Mouse (Mus musculus) embryonic fibroblast, embryonic 13.5 days (primary cell): ENCODE measurements around the gene Opn4.

Source experiments
- CTCF ChIP-seq: IDR thresholded peaks from 2 replicates; pipeline ENCODE4 v1.5.1; 2011; ENCODE audit warnings: mild to moderate bottlenecking, control low read depth, low read length, moderate library complexity, borderline replicate concordance; ENCODE audit not compliant: insufficient read depth
- POLR2A ChIP-seq: IDR thresholded peaks from 2 replicates; pipeline ENCODE4 v1.6.1; 2011; ENCODE audit warnings: low read depth, mild to moderate bottlenecking, control low read depth, low read length, moderate library complexity

DNA sequence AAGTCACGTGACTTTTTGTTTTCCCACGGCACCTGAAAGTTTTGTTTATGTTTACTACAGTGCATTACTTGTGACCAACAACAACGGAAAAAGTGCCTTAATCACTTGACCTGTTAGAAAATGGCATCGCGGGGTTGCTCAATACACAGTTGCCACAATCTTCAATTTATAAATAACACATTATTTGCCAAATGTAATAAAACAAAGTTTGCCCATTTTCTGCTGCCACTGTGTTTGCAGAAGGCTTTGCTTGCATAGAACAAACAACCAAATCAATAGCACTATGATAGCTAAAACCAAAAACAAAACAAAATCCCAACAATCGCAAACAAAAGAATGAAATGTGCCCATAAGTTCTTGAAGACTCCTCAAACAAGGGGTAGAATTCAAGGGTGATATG lies 35.8 kb upstream of the Opn4 start:
- TF ChIP-seq POLR2A (no peak), CTCF (no peak)
